Mouse (Mus musculus): ENCODE results near the gene Zfp523.
"Not testable (repeated sequence)": the region's sequence is repeated elsewhere in the genome, so short reads cannot be mapped to it uniquely, and the experiment has no call there.

DNA sequence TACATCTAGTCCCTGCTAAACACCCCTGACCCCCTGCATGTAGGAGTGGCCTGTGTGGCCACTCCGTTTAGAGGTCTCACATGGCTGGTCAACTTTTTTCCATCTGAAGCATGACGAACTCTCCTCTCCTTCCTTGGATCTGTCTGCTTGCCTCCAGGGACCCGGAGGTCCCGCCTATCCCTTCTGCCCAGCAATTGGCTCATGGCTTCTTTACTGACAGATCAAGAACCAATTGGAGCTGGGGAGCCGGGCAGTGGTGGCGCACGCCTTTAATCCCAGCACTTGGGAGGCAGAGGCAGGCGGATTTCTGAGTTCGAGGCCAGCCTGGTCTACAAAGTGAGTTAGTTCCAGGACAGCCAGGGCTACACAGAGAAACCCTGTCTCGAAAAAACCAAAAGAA, 45.5 kb downstream of the Zfp523 start:
- TF ChIP-seq POLR2A (IDR thresholded peaks at IDR 0.05; ENCODE audit: borderline replicate concordance, low read depth, low read length); CTCF (IDR thresholded peaks at IDR 0.05; ENCODE audit: low read depth, low read length): not testable (repeated sequence)
